Mouse (Mus musculus) cerebellum, adult 11 months (tissue): ENCODE data around the gene Cnpy1.
A peak's percentile ranks its signal among the peaks of the same experiment; 100 is the strongest.

Experiments used
- DNase-seq: peaks from one replicate; pipeline ENCODE4 v3.0.0; 2022

Cnpy1 gene

GRCm38 (mm10) chr5:28238876-28239275 lies 6.7 kb downstream of the Cnpy1 start:
- DNase-seq, result peak; percentile 46

- peak; percentile 57 for DNase-seq
Measured at GRCm38 (mm10) chr5:28238152-28238551, 7.5 kb downstream of the Cnpy1 start.

GRCm38 (mm10) chr5:28237715-28238114 lies 7.9 kb downstream of the Cnpy1 start:
- peak; percentile 83 for DNase-seq

GRCm38 (mm10) chr5:28237055-28237454 lies 8.6 kb downstream of the Cnpy1 start:
- peak; percentile 84 for DNase-seq

GRCm38 (mm10) chr5:28236098-28236497 lies 9.5 kb downstream of the Cnpy1 start:
- DNase-seq, result no peak

GRCm38 (mm10) chr5:28232101-28232500 lies 13.5 kb downstream of the Cnpy1 start:
- DNase-seq, result no peak

- no peak for DNase-seq
Measured at GRCm38 (mm10) chr5:28219596-28219995, 26.0 kb downstream of the Cnpy1 start.

DNA sequence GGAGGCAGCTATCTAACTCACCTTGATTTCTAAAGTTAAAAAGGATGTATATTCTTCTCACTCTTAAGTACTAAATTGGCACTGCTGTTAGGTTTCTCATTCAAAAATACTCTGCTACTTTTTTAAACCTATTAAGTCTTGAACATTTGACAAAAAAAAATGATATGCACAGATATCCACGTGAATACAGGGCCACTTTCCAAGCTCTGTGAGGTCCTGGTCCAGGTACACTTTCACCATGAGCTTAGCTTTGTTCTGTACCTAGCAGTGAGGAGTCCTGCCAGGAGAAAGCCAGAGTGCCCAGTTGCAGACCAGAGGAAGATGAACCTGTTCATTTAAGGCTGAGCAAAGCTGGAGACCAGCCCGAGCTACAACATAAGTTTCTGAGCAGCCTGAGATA lies 32.2 kb downstream of the Cnpy1 start:
- no peak for DNase-seq

DNA sequence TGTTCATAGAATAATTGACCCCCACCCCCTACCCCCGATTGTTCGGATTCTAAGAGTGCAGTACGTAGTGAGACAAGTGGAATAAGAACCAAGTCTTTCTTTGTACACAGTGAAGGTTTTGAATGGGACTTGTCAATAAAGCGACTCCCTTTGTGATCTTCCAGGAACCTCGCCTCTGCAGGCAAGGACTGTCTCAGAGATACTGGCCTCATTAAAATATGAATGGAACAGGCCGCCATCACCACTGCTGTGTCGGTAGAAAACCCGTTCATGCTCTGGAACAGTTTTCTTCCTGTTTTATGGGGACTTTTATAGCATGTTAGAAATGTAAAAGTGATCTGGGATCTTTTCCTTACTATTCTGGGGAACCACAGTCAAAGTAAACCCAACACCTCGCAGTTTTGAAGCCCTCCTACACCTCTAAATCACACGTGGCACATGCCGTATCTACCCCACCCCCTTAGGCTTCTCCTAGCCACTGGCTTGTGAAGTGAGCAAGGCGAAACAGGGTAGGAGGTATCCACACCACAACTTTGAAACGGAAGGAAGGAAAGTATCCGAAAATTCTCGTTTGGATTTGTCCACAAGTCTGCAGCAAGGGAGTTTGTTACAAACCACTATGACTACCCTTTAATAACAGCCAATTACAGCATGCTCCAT lies 33.8 kb downstream of the Cnpy1 start:
- DNase-seq, result no peak

- no peak for DNase-seq
Measured at GRCm38 (mm10) chr5:28210591-28211550, 34.7 kb downstream of the Cnpy1 start.

- peak; percentile 63 for DNase-seq
Measured at GRCm38 (mm10) chr5:28209549-28210431, 35.8 kb downstream of the Cnpy1 start.

DNA sequence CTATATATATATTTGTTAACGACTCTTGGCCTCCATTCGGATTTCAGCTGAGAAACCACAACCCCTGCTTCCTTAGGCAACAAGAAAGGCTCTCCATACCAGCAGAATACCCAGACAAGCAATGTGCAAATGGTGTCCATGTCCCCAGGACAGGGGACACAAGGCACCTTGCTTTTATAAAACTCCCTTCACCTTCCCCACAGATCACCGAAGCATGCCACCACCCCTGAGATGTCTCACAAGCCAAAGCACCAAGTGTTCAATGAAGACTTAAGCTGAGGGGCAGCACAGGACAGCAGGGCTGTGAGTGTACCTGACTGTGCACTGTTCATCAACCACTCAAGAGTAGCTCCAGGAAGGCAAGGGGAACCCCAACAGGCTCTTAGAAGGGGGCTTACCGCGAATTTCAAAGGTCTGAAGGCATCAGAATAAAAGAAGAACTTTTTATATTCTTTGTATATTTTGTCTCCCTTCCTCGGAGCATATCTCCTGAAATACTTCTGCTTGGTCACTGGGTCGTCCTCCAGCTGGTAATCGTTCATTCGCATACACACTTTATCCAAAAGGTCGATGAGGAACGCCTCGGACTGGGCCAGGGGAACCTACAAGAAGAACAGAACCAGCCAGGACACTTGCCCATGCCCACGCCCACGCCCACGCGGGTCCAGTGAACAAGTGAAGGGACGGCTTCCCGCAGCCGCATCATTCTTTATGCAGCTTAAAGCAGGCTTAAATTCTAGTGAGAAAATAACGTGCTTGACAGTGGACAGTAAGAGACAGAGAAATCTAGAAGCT lies 36.7 kb downstream of the Cnpy1 start:
- peak; percentile 39 for DNase-seq

DNA sequence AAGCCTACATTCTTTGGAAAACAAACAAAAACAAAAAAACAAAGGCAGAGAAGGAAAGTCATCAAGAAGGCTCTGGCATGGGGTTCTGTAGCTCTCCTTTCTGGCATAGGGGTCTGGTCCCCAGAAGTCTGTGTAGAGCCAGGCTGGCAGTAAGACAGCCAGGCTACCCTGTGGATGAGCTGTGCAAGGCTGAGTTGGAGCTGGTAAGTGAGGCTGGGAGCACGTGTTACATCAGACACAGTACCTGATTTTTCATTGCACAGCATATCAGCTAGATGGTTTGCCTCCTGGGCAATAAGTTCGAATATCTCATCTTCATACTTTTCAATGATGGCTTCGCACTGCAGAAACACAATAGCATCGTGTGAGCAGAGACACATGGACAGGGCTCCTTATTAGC lies 38.6 kb downstream of the Cnpy1 start:
- DNase-seq, result no peak

DNA sequence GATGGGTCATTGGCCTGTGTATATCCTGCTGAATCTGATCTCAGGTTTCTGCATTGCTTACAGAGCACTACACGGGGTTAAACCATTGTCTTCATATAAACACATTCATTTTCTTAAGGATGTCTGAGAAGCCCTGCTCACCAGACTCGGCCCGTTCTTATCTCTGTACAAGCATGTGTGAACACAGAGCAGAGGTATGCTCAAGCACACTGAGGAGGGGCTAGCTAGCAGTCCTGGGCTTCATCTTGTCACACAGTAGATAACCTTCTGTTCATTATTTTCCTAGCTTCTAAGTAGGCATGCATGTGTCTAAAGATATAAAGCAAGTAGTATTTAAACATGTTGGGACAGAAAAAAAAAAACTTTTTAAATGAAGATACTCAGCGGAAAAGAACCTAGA lies 39.2 kb downstream of the Cnpy1 start:
- no peak for DNase-seq

DNA sequence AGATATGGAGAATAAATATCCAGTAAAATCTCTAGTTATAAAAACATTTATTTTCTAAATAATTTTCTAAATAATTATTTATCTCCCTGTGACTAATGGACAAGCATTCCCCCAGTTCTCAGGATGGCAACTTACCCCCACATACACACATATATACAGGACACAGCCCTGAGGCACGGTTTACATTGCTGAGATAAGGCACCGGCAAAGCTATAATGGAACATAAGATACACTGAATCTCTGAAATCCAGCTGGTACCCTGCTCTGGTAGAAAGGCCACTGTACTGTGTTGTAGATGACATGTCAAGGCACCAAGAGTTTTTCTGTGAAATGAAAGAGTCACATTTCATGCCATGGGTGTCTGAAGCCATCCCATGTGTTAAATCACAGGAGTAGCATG lies 40.9 kb downstream of the Cnpy1 start:
- DNase-seq, result no peak

GRCm38 (mm10) chr5:28203086-28203485 lies 42.5 kb downstream of the Cnpy1 start:
- DNase-seq, result no peak

DNA sequence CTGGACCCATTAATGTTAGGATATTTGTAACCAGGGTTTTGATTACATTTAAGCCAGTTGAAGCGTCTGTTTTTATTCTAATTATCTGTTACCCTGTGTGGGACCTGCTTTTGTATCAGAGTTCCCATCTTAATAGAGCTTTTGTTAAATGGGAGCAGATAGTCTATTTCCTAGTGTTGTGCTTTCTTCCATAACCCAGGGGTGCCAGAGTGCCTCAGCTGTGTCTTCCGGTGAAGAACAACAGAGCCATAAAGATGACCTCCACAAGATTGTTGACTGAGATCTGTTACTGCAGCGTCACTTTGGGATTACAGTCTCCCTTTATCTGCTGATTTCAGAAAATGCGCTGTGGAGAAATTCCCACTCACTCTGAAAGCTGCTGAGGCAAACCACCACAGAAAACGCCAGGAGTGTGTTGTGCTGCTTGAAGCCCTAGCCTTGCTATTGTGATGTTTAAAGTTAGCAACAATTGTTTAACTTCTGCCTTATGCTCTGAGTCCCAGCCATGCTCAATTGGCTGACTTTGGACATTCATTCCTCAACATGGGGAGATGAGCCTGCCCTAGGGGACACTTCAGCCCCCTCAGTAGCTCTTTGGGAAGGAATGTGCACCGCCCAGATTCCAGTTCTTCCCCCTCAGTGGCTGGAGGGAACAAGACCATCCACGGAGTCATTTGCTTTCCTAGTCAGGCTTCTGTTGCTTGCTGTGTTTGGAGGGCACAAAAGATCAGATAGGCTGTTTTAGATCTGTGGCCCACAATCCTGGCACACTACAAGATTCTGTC lies 46.3 kb downstream of the Cnpy1 start:
- DNase-seq, result no peak

DNA sequence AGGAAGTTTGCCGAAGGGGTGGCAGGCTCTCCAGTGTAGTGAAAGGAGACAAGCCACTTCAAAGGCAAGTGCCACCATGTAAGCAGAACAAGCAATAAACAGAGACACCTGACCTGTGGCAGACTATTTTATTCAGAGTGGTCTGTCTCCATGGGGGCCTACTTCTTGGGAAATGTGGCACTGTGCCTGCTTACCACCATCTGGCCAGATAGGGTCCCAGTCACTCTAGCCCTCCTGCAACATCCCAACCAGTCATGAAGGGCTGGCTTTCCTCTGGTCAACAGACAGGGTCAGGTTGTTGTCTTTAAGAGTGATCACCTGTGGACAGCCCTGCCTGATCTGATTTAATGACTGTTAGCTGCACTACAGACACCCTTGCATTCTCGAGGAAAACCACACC lies 50.1 kb downstream of the Cnpy1 start:
- DNase-seq, result no peak

GRCm38 (mm10) chr5:28192099-28192454 lies 53.5 kb downstream of the Cnpy1 start:
- DNase-seq, result no peak

DNA sequence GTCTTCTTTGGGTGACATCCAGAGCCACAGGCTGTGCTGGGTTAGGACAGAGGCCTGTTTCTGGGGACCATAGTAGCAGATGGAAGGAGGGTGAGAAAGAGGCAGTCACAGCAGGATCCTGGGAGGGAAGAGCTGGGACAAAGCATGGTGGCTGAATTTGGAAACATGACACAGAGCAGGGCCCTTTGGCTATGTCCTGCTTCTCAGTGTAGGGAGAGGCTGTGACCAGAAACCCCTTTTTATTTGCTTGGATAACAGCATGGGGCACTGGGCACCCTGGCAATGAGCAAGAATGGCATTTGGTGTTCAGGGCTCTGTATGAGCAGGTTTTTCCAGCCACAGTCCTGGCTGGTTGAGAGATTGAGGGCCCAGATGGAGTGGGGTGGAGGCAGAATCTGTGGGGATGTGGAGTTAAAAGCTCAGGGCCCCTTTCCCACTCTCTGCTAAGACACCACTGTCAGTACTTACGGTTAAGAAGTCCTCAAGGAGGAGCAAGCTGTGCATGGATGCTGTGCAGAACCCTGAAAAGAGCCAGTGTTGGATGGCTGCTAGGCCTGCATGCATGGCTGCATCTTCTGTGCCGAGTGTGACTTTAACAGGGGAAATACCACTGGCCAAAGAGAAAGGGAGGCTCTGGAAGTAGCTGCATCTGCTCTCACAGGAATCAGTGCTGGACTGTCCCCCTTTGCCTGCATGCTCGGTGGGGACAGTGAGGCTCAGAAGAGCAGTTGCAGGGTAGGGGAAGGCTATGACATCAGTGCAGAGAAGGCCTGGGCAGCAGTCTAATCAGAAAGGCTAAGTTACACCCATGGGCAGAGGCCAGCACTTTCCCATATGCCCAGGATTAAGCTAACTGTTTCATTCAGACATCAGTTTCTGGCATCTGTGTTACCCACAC lies 54.2 kb downstream of the Cnpy1 start:
- peak; percentile 79 for DNase-seq
